Mouse (Mus musculus): ENCODE measurements around the gene Mmel1.

Gene Mmel1

GRCm38 (mm10) chr4:154910606-154911522 is 41.5 kb downstream of the Mmel1 start:
- no peak for DNase-seq

DNA sequence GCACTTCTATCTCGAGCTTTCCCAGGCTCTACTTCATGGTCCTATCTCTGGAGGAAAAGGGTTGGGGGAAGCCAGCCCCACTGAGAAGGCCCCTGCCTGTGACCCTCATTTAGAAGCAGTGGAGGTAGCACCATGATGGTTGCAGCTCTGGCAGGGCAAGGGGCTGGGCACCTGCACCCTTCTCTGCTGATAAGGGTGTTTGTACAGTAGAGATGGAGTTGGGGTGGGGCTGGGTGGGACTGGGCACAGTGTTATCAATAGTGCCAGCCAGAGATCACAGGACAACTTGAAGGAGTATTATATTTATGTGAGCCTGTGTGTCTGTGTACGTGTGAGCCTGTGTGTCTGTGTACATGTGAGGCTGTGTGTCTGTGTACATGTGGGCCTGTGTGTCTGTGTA is 42.3 kb downstream of the Mmel1 start:
- DNase-seq = no peak

DNA sequence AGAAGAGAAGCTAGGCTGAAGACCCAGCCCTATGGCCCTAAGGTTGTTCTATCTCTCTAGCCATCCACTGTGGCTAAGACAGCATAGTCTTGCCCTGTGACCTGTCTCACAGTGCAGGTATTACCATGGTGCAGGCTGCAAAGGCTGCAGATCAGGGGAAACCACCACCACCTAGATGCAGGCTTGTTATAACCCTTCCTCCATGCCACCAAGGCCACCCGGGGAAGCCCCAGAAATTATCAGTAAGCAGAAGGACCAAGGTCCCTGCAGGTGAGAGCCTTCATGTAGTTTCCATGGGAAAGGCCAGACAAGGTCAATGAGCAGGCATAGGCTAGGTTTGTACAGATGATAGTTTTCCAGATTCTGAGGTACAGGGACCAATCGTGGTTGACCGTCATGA is 44.5 kb downstream of the Mmel1 start:
- DNase-seq = no peak

GRCm38 (mm10) chr4:154914252-154914651 is 44.9 kb downstream of the Mmel1 start:
- DNase-seq = no peak

DNA sequence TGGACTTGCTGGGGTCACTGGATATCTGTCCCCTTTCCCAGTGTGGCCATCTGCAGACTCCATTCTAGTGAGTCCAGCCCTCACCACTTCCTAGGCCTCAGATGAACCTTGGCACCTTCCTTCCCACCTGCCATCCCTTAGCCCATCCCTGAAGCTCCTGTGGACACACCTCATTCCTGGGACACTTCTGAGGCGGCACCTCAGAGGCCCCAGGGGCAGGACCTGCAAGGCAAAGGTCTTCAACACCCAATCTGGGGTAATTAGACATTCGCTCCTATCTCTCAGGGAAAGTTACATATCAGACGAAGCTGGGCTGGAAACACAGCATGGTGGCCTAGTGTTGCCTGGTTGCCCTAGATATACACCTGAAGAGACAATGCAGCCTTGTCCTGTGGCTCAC is 45.3 kb downstream of the Mmel1 start:
- DNase-seq = peak; percentile 32

DNA sequence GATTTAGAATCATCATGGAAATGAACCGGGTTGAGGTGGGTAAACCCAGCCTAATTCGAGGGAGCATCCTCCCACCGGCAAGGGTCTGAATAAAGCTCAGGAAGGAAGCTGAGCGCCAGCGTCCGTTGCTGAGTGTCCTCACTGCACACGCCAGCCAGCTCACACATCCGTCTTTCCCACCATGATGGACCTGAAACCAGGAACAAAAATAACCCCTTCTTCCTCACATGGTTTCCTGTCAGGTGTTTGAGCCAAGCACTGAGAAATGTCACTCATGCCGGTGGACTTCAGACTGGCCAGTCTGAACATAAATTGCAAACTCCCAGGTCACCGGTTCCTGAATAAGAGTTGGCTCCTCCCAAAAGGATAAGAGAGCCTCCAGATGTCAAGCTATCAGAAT is 45.9 kb downstream of the Mmel1 start:
- DNase-seq = no peak

DNA sequence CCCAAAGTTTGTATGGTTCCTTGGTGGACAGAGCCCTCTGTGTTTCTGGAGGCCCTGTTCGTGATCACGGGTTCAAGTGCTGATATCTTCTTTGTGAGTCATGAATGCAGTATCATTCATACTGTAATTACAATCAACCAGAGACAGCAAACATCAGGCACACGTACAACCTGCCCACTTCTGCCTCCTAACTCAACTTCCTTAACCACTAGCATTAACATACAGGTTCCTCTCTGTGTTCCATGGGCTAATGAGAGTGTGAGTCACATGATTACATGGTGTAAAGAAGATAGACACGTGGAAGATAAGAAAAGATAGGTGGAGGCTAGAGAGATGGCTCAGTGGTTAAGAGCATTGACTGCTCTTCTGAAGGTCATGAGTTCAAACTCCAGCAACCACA is 47.3 kb downstream of the Mmel1 start:
- no peak for DNase-seq

- no peak for DNase-seq
These were observed 52.9 kb downstream of the Mmel1 start for GRCm38 (mm10) chr4:154922291-154922690.

DNA sequence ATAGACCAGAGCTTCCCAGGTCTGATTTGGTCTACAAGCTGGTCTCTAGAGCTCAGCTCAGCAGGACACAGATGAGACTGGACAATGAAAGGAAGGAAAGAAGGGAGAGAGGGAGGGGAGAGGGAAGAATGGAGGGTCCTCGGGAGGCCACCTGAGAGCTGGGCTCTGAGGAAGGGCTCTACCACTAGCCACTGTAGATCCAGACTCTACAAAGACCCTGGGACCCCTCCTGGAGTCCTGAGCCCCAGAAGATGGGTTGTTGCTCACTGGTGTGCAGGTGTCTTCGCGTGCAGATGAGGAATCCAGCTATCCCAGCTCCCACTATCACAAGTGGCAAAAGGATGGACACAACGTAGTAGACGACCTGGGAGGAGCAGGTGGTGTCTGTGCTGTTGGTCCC is 53.5 kb downstream of the Mmel1 start:
- no peak for DNase-seq

- no peak for DNase-seq
These were observed 56.0 kb downstream of the Mmel1 start for GRCm38 (mm10) chr4:154925413-154925812.

GRCm38 (mm10) chr4:154926969-154927898 is 57.8 kb downstream of the Mmel1 start:
- DNase-seq = no peak

DNA sequence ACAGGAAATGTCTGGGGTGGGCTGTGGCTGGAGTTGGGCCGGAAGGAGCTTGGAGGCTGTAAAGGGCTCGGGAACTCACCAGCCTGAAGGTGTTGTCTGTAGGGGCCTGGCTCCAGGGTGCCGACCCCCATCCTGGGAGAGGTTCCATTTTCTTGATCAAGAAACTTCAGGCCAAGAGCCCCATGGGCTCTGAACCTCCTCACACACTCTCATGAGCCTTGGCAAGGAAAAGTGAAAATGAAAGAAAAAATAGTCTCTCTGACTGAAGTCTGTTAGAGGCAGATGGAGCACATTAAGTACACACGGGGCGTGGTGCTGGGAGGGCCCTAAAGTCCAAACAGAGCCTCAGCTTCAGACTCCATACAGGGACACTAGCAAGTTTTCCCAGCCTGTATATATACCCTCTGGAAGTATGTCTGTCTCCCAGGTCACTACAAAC is 58.5 kb downstream of the Mmel1 start:
- DNase-seq = peak; percentile 45

DNA sequence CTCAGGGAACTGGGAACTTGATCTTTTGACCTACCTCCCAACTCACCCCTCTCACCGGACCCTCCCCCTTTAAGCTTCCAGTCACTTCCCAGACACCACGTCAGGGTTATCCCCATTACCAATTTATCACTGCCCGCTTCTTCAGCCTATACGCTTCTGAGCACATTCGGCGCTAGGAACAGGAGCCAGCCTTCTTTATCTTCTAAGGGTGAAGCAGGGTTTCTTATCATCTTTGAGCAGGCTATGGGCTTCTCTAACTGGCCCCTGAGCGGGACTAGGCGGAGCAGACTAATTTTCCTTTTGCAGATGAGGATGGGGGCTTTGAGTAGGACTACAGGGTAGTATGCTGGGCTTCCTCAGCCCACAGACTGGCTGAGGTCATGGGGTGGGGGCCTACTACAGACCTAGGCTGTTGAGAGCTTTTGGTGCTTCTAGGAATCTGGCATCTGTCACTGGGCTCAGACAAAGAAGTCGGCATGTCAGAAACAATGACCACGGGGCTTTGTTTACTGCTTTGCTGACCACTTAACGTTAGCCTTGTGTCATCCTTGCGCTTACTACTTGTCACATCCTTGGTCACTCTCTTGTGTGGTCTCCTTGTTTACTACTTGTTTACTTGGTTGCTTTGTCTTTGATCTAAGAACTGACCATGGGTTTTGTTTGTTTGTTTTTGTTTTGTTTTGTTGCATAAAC is 59.2 kb downstream of the Mmel1 start, which contains the start of gene Tnfrsf14:
TSS of gene Tnfrsf14 (minus strand) at position 169 of the 693 bp plus-strand sequence.
- no peak for DNase-seq

- no peak for DNase-seq
These were observed 59.8 kb downstream of the Mmel1 start for GRCm38 (mm10) chr4:154929088-154929660.

- no peak for DNase-seq
These were observed 64.0 kb downstream of the Mmel1 start for GRCm38 (mm10) chr4:154933306-154933907.

GRCm38 (mm10) chr4:154934800-154935199 is 65.4 kb downstream of the Mmel1 start:
- DNase-seq = no peak

GRCm38 (mm10) chr4:154935788-154936187 is 66.4 kb downstream of the Mmel1 start:
- DNase-seq = no peak

GRCm38 (mm10) chr4:154936542-154937255 is 67.3 kb downstream of the Mmel1 start:
- DNase-seq = no peak

GRCm38 (mm10) chr4:154937746-154938145 is 68.4 kb downstream of the Mmel1 start:
- no peak for DNase-seq

- DNase-seq = no peak
These were observed 70.8 kb downstream of the Mmel1 start for GRCm38 (mm10) chr4:154940156-154940555.

- no peak for DNase-seq
These were observed 72.4 kb downstream of the Mmel1 start for GRCm38 (mm10) chr4:154941831-154942230.
